26 mouse cellular contexts compared by ENCODE assay signal in the genomic region with DNA sequence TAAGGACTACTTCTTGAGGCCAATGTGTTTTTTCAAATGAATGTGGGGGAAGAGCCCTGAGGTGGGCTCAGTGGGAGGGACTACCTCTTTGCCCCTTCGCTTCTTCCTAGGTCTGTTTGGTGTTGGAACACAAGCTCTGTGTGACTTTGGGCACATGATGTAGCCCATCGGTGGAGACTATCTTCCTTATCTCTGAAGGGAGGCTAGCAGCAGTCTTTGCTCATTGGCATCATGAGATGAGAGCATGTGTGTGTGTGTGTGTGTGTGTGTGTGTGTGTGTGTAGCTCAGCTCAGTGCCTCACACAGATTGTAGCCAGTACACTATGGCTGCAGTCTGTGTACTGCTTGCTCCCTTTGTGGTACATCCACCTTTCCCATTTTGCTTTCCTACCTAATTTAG. TPM values are rescaled to one million over a fixed set of nuclear protein-coding genes. Genes with fewer than 3 reads are reported as not detected.
DNase-seq lines count a peak whose midpoint lies in the region; ATAC-seq lines count a peak whose summit lies in the region.
"Had no signal": no experiment of that assay in that cellular context is flagged by ENCODE, and none has a peak within 500 bp of the region (broad histone marks: within the 10 kb centered on the region; RNA-seq: fewer than 3 reads in every experiment).

No protein-coding gene starts in this region.

- H3K27ac ChIP-seq in liver, embryonic 15.5 days (replicated peaks) = peak overlapping the region; percentile 24
- H3K27ac ChIP-seq: embryonic facial prominence, embryonic 13.5 days; heart, embryonic 10.5 days; heart, embryonic 15.5 days; kidney, postnatal 0 days; midbrain, embryonic 13.5 days; neural tube, embryonic 13.5 days; stomach, embryonic 15.5 days had no signal

- peak; percentile 47 for DNase-seq in MEL-GATA-1-ER (ENCODE audit: extremely low read depth, low read depth)
- DNase-seq in frontal cortex, postnatal 10 days (ENCODE audit: low spot score in 2 of 2) = no peak
- no peak for DNase-seq in lung, postnatal 4 days
- no peak for DNase-seq in kidney, postnatal 36 days
- DNase-seq: adrenal gland, adult 8-10 months; cerebellum, adult 11 months; cerebellum, adult 9-10 months; cerebellum, postnatal 36 days; gastrocnemius, postnatal 10 days; kidney, adult 8-10 months; layer of hippocampus, adult 9-11 months; right cerebral cortex, postnatal 14 days had no signal

- H3K36me3 ChIP-seq in liver, embryonic 15.5 days (replicated peaks) = peaks cover 36% of the 10 kb centered on the region

- no peaks in the 10 kb centered on the region for H3K9me3 ChIP-seq in liver, embryonic 15.5 days (replicated peaks)
- H3K9me3 ChIP-seq: embryonic facial prominence, embryonic 13.5 days; heart, embryonic 10.5 days; heart, embryonic 15.5 days; midbrain, embryonic 13.5 days; neural tube, embryonic 13.5 days; stomach, embryonic 15.5 days had no signal

- H3K4me1 ChIP-seq in liver, embryonic 15.5 days (replicated peaks) = peaks cover 29% of the 10 kb centered on the region
- H3K4me1 ChIP-seq: embryonic facial prominence, embryonic 13.5 days; heart, embryonic 10.5 days; heart, embryonic 15.5 days; stomach, embryonic 15.5 days had no signal

- no peaks in the 10 kb centered on the region for H3K27me3 ChIP-seq in liver, embryonic 15.5 days
- H3K27me3 ChIP-seq: embryonic facial prominence, embryonic 13.5 days; heart, embryonic 15.5 days; midbrain, embryonic 13.5 days; neural tube, embryonic 13.5 days; stomach, embryonic 15.5 days had no signal

- ATAC-seq in erythroid progenitor cell, adult 5-6 weeks (replicated peaks; ENCODE audit: low FRiP score, poor library complexity, severe bottlenecking) = peak; percentile 39; the same call in 1 of the 2 replicates
- peak; percentile 55 for ATAC-seq in liver, embryonic 15.5 days (ENCODE audit: insufficient read depth)
- ATAC-seq in megakaryocyte progenitor cell, adult 5-6 weeks (replicated peaks; ENCODE audit: poor library complexity) = peak; percentile 53
- ATAC-seq: CD4-positive, CD25-positive, alpha-beta regulatory T cell, adult 4 months; forebrain, embryonic 16.5 days; intestine, embryonic 16.5 days; midbrain, embryonic 13.5 days had no signal

- peak overlapping the region; percentile 19 for H3K4me2 ChIP-seq in liver, embryonic 15.5 days
- H3K4me2 ChIP-seq: embryonic facial prominence, embryonic 13.5 days; heart, embryonic 15.5 days; midbrain, embryonic 13.5 days; neural tube, embryonic 13.5 days; stomach, embryonic 15.5 days had no signal

- 0 out of 2 replicates have a peak overlapping the region, but pooled peaks have one; percentile 4 for H3K9ac ChIP-seq in liver, embryonic 15.5 days
- H3K9ac ChIP-seq: embryonic facial prominence, embryonic 13.5 days; heart, embryonic 15.5 days; midbrain, embryonic 13.5 days; neural tube, embryonic 13.5 days; stomach, embryonic 15.5 days had no signal

- H3K4me3 ChIP-seq in liver, embryonic 15.5 days (replicated peaks) = no peak overlapping the region
- H3K4me3 ChIP-seq: embryonic facial prominence, embryonic 13.5 days; heart, embryonic 10.5 days; heart, embryonic 15.5 days; midbrain, embryonic 13.5 days; neural tube, embryonic 13.5 days; stomach, embryonic 15.5 days had no signal

- 19% methylated on average over 2 of the region's 2 CpGs for WGBS in liver, embryonic 15.5 days (ENCODE audit: insufficient replicate concordance)

RNA-seq across cellular contexts. Expression of a gene that starts 13.7 kb away (rescaled TPM):
- total RNA-seq in erythroid progenitor cell, adult 5-6 weeks (2015; ENCODE audit: low replicate concordance) = 7.1 and 9.4 TPM in 2 replicates
- 6.1 and 16.9 TPM in 2 replicates for total RNA-seq in erythroid progenitor cell, adult 5-6 weeks (2017; ENCODE audit: low replicate concordance)
- 8.8 and 10.1 TPM in 2 replicates for polyA plus RNA-seq in liver, embryonic 15.5 days (2015; fragmentation: Nextera tagmentation; extraction: Ambion mirVana)
- 10.7 and 13.6 TPM in 2 replicates for total RNA-seq in megakaryocyte progenitor cell, adult 5-6 weeks (2015)
- total RNA-seq in megakaryocyte progenitor cell, adult 5-6 weeks (2017) = 26.9 and 30.5 TPM in 2 replicates

RNA-seq across cellular contexts. Expression of a gene that starts 24.6 kb away (rescaled TPM):
- total RNA-seq in erythroid progenitor cell, adult 5-6 weeks (2015; ENCODE audit: low replicate concordance) = not detected in 2 replicates
- not detected in 2 replicates for total RNA-seq in erythroid progenitor cell, adult 5-6 weeks (2017; ENCODE audit: low replicate concordance)
- 0.12 TPM in 1 of 2 replicates, not detected in the other for polyA plus RNA-seq in liver, embryonic 15.5 days (2015; fragmentation: Nextera tagmentation; extraction: Ambion mirVana)
- total RNA-seq in megakaryocyte progenitor cell, adult 5-6 weeks (2015) = not detected in 2 replicates
- not detected in 2 replicates for total RNA-seq in megakaryocyte progenitor cell, adult 5-6 weeks (2017)
- total RNA-seq: liver, adult 2 months had no signal
- polyA plus RNA-seq: CD4-positive, CD25-positive, alpha-beta regulatory T cell, adult 4 months; liver, adult 2 months had no signal

RNA-seq across cellular contexts. Expression of a gene that starts 30.3 kb away (rescaled TPM):
- total RNA-seq in erythroid progenitor cell, adult 5-6 weeks (2015; ENCODE audit: low replicate concordance) = 0.84 and 2.2 TPM in 2 replicates
- 1.9 and 3.9 TPM in 2 replicates for total RNA-seq in erythroid progenitor cell, adult 5-6 weeks (2017; ENCODE audit: low replicate concordance)
- 3.2 and 4.7 TPM in 2 replicates for polyA plus RNA-seq in liver, embryonic 15.5 days (2015; fragmentation: Nextera tagmentation; extraction: Ambion mirVana)
- 14.4 and 14.9 TPM in 2 replicates for total RNA-seq in megakaryocyte progenitor cell, adult 5-6 weeks (2015)
- 15.0 and 18.8 TPM in 2 replicates for total RNA-seq in megakaryocyte progenitor cell, adult 5-6 weeks (2017)

RNA-seq across cellular contexts. Expression of a gene that starts 48.6 kb away (rescaled TPM):
- 6.5 TPM in 1 of 2 replicates, not detected in the other for total RNA-seq in erythroid progenitor cell, adult 5-6 weeks (2015; ENCODE audit: low replicate concordance)
- 4.4 TPM in 1 of 2 replicates, not detected in the other for total RNA-seq in erythroid progenitor cell, adult 5-6 weeks (2017; ENCODE audit: low replicate concordance)
- 19.9 and 25.0 TPM in 2 replicates for polyA plus RNA-seq in liver, embryonic 15.5 days (2015; fragmentation: Nextera tagmentation; extraction: Ambion mirVana)
- total RNA-seq in megakaryocyte progenitor cell, adult 5-6 weeks (2015) = 5.0 and 7.3 TPM in 2 replicates
- 4.9 and 5.4 TPM in 2 replicates for total RNA-seq in megakaryocyte progenitor cell, adult 5-6 weeks (2017)
